Mouse (Mus musculus) heart, embryonic 16.5 days (tissue): ENCODE data around the gene Ubp1. TPM values are rescaled to one million over a fixed set of nuclear protein-coding genes. Genes with fewer than 3 reads are reported as not detected.

Experiments
- ATAC-seq: fragments of 200-750 bp; cut with Nextera tagmentation; replicated peaks from 2 replicates; pipeline ENCODE4 v1.8.0; 2017; ENCODE audit warnings: moderate number of reproducible peaks; ENCODE audit not compliant: insufficient read depth, low FRiP score; ENCODE audit errors: extremely low read depth
- H3K27ac ChIP-seq: fragments of 300-500 bp; sonication (generic); 2 replicates; pipeline ENCODE4 v1.5.1; 2014; ENCODE audit warnings: mild to moderate bottlenecking, low read length, control low read depth, moderate library complexity
- H3K27me3 ChIP-seq: fragments of 300-500 bp; sonication (generic); 2 replicates; pipeline ENCODE4 v1.6.1; 2014; ENCODE audit warnings: low read length, mixed read lengths; ENCODE audit not compliant: control insufficient read depth, insufficient read depth
- H3K36me3 ChIP-seq: fragments of 300-500 bp; sonication (generic); 2 replicates; pipeline ENCODE4 v1.6.1; 2014; ENCODE audit not compliant: control insufficient read depth, insufficient read depth
- H3K4me1 ChIP-seq: fragments of 300-500 bp; sonication (generic); 2 replicates; pipeline ENCODE4 v1.6.1; 2014; ENCODE audit warnings: low read length, mixed read lengths; ENCODE audit not compliant: control insufficient read depth, insufficient read depth
- H3K4me2 ChIP-seq: fragments of 300-500 bp; sonication (generic); 2 replicates; pipeline ENCODE4 v1.6.1; 2014; ENCODE audit warnings: low read depth, mild to moderate bottlenecking, control low read depth, low read length
- H3K4me3 ChIP-seq: fragments of 300-500 bp; sonication (generic); 2 replicates; pipeline ENCODE4 v1.5.1; 2014; ENCODE audit warnings: mild to moderate bottlenecking, control low read depth, low read length
- H3K9ac ChIP-seq: fragments of 300-500 bp; sonication (generic); 2 replicates; pipeline ENCODE4 v1.6.1; 2014; ENCODE audit warnings: low read length, control low read depth
- H3K9me3 ChIP-seq: fragments of 300-500 bp; sonication (generic); replicated peaks from 2 replicates; pipeline ENCODE4 v1.6.1; 2016; ENCODE audit warnings: low read length; ENCODE audit not compliant: control insufficient read depth
- WGBS: fragments of 180-500 bp; shearing (Covaris S2); extraction: QIAGEN DNeasy Blood & Tissue Kit; methylation state at CpG from one replicate; pipeline ENCODE4 v1.1.7; 2014; 5-methylcytosine and 5-hydroxymethylcytosine counted together
- polyA plus RNA-seq: library from polyadenylated mRNA; unstranded; fragments of >200 nt; fragmentation: Nextera tagmentation; extraction: Ambion mirVana; gene quantifications from 2 replicates; pipeline ENCODE4 v1.2.1, GENCODE M21; 2015

Ubp1 gene
- polyA plus RNA-seq, 1 experiment from 2014 or later = 20.4 TPM

- Histone ChIP-seq H3K9ac (no peak overlapping the region), H3K4me1 (no peaks in the 10 kb centered on the region), H3K4me2 (no peak overlapping the region), H3K4me3 (no peak overlapping the region), H3K27ac (no peak overlapping the region), H3K27me3 (no peaks in the 10 kb centered on the region), H3K9me3 (0 out of 2 replicates have a peak, but pooled peaks cover 3% of the 10 kb centered on the region), H3K36me3 (no peaks in the 10 kb centered on the region)
- 55% methylated on average over 18 of the region's 18 CpGs for WGBS
- no peak for ATAC-seq
These were observed 80.5 kb downstream of the Ubp1 start for GRCm38 (mm10) chr9:114011203-114011602.

GRCm38 (mm10) chr9:114014034-114014433, 83.3 kb downstream of the Ubp1 start:
- Histone ChIP-seq H3K36me3 (no peaks in the 10 kb centered on the region), H3K4me1 (no peaks in the 10 kb centered on the region), H3K27ac (no peak overlapping the region), H3K9me3 (0 out of 2 replicates have a peak, but pooled peaks cover 3% of the 10 kb centered on the region), H3K27me3 (no peaks in the 10 kb centered on the region), H3K9ac (no peak overlapping the region), H3K4me3 (no peak overlapping the region), H3K4me2 (no peak overlapping the region)
- ATAC-seq = no peak
- WGBS = 72% methylated on average over 1 of the region's 1 CpGs

GRCm38 (mm10) chr9:114015724-114016123, 85.0 kb downstream of the Ubp1 start:
- Histone ChIP-seq H3K4me2 (no peak overlapping the region), H3K27me3 (no peaks in the 10 kb centered on the region), H3K9ac (no peak overlapping the region), H3K4me3 (no peak overlapping the region), H3K36me3 (no peaks in the 10 kb centered on the region), H3K4me1 (no peaks in the 10 kb centered on the region), H3K9me3 (0 out of 2 replicates have a peak, but pooled peaks cover 3% of the 10 kb centered on the region), H3K27ac (no peak overlapping the region)
- WGBS = 84% methylated on average over 4 of the region's 4 CpGs
- no peak for ATAC-seq

GRCm38 (mm10) chr9:114016402-114016801, 85.7 kb downstream of the Ubp1 start:
- WGBS = 67% methylated on average over 4 of the region's 4 CpGs

GRCm38 (mm10) chr9:114019012-114019762, 88.5 kb downstream of the Ubp1 start:
- Histone ChIP-seq H3K27me3 (no peaks in the 10 kb centered on the region), H3K9me3 (no peaks in the 10 kb centered on the region), H3K27ac (no peak overlapping the region), H3K36me3 (no peaks in the 10 kb centered on the region), H3K4me2 (no peak overlapping the region), H3K4me3 (no peak overlapping the region), H3K9ac (no peak overlapping the region), H3K4me1 (no peaks in the 10 kb centered on the region)
- ATAC-seq = no peak
- WGBS = 83% methylated on average over 7 of the region's 7 CpGs

More at GRCm38 (mm10) chr9:114016402-114016801, 85.7 kb downstream of the Ubp1 start:
- no peaks in the 10 kb centered on the region for H3K4me1 ChIP-seq
- H3K4me3 ChIP-seq = no peak overlapping the region
- no peaks in the 10 kb centered on the region for H3K36me3 ChIP-seq
- H3K9me3 ChIP-seq = 0 out of 2 replicates have a peak, but pooled peaks cover 3% of the 10 kb centered on the region
- H3K27me3 ChIP-seq = no peaks in the 10 kb centered on the region
- no peak for ATAC-seq
- H3K4me2 ChIP-seq = no peak overlapping the region
- no peak overlapping the region for H3K9ac ChIP-seq
- no peak overlapping the region for H3K27ac ChIP-seq

- H3K4me2 ChIP-seq = no peak overlapping the region
- no peaks in the 10 kb centered on the region for H3K36me3 ChIP-seq
- H3K27ac ChIP-seq = no peak overlapping the region
- peaks cover 6% of the 10 kb centered on the region; the same call in 1 of the 2 replicates for H3K4me1 ChIP-seq
- H3K9ac ChIP-seq = no peak overlapping the region
- H3K4me3 ChIP-seq = no peak overlapping the region
- no peak for ATAC-seq
- no peaks in the 10 kb centered on the region for H3K27me3 ChIP-seq
- WGBS = 33% methylated on average over 4 of the region's 4 CpGs
- no peaks in the 10 kb centered on the region for H3K9me3 ChIP-seq
These were observed 91.4 kb downstream of the Ubp1 start for GRCm38 (mm10) chr9:114022141-114022540.

- no peak overlapping the region for H3K9ac ChIP-seq
- 48% methylated on average over 9 of the region's 9 CpGs for WGBS
- no peak overlapping the region for H3K4me2 ChIP-seq
- no peak overlapping the region for H3K27ac ChIP-seq
- H3K9me3 ChIP-seq = no peaks in the 10 kb centered on the region
- no peaks in the 10 kb centered on the region for H3K27me3 ChIP-seq
- H3K36me3 ChIP-seq = no peaks in the 10 kb centered on the region
- no peak for ATAC-seq
- H3K4me1 ChIP-seq = peaks cover 6% of the 10 kb centered on the region; the same call in 1 of the 2 replicates
- H3K4me3 ChIP-seq = no peak overlapping the region
These were observed 94.4 kb downstream of the Ubp1 start for GRCm38 (mm10) chr9:114025182-114025581.

GRCm38 (mm10) chr9:114025846-114026245, 95.1 kb downstream of the Ubp1 start:
- H3K4me3 ChIP-seq = peak overlapping the region; percentile 64
- 19% methylated on average over 8 of the region's 8 CpGs for WGBS
- H3K4me2 ChIP-seq = peak overlapping the region; percentile 77
- H3K9me3 ChIP-seq = no peaks in the 10 kb centered on the region
- peak overlapping the region; percentile 63; the same call in 1 of the 2 replicates for H3K9ac ChIP-seq
- H3K36me3 ChIP-seq = no peaks in the 10 kb centered on the region
- no peak for ATAC-seq
- peaks cover 6% of the 10 kb centered on the region; the same call in 1 of the 2 replicates for H3K4me1 ChIP-seq
- H3K27me3 ChIP-seq = no peaks in the 10 kb centered on the region
- no peak overlapping the region for H3K27ac ChIP-seq

GRCm38 (mm10) chr9:114026261-114026934, 95.7 kb downstream of the Ubp1 start:
- peak overlapping the region; percentile 63 for H3K9ac ChIP-seq
- ATAC-seq = peak; percentile 91
- no peak overlapping the region for H3K27ac ChIP-seq
- no peaks in the 10 kb centered on the region for H3K36me3 ChIP-seq
- H3K9me3 ChIP-seq = no peaks in the 10 kb centered on the region
- peak overlapping the region; percentile 77 for H3K4me2 ChIP-seq
- H3K4me3 ChIP-seq = peak overlapping the region; percentile 64
- H3K4me1 ChIP-seq = peaks cover 6% of the 10 kb centered on the region; the same call in 1 of the 2 replicates
- H3K27me3 ChIP-seq = no peaks in the 10 kb centered on the region
- WGBS = under 1% methylated on average over 51 of the region's 52 CpGs
